Mouse (Mus musculus) 416B (cell line): ENCODE data around the gene Cul9.
"Not testable (repeated sequence)": the region's sequence is repeated elsewhere in the genome, so short reads cannot be mapped to it uniquely, and the experiment has no call there.

Source experiments
- DNase-seq: peaks from one replicate; pipeline ENCODE4 v3.0.0; 2011; ENCODE audit warnings: low read depth

Gene Cul9

GRCm38 (mm10) chr17:46503847-46504638 is 42.1 kb downstream of the Cul9 start:
- no peak for DNase-seq

DNA sequence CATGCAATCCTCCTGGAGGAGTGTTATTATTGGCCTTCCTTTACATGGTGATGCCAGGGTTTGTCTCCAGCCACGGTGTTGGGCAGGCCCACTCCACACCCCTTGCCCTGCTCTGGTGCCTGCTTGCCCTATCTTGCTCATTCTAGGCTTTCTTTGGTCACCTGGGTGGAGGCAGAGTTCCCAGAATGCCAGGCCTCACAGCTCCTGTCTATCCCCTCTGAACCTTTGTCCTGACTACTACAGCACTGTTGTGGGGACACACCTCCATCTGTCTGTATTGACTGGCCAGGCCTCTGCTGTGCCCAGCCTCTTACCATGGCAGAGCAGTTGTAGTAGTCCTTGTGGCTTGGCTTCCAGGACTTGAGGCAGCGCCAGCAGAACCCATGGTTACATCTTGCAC is 43.4 kb downstream of the Cul9 start:
- no peak for DNase-seq

DNA sequence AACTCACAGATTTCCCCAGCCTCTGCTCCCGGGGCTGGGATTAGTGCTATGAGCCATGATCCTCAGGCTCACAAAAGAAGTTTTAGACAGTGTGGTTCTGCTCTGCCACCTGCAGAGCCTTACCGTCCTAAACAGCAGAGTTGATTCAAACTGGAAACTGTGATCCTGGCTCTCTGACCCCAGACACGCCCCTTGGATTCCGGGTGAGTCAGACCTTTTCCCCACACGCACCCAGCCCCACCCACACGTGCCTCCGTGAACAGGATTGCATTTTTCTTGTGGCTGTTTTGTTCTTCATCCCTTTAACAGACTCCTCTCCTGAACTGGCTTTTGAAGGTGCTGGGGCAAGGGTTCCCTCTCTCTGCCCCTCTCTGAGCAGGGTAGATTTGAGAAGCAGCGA is 48.2 kb downstream of the Cul9 start:
- DNase-seq, result peak; percentile 84

DNA sequence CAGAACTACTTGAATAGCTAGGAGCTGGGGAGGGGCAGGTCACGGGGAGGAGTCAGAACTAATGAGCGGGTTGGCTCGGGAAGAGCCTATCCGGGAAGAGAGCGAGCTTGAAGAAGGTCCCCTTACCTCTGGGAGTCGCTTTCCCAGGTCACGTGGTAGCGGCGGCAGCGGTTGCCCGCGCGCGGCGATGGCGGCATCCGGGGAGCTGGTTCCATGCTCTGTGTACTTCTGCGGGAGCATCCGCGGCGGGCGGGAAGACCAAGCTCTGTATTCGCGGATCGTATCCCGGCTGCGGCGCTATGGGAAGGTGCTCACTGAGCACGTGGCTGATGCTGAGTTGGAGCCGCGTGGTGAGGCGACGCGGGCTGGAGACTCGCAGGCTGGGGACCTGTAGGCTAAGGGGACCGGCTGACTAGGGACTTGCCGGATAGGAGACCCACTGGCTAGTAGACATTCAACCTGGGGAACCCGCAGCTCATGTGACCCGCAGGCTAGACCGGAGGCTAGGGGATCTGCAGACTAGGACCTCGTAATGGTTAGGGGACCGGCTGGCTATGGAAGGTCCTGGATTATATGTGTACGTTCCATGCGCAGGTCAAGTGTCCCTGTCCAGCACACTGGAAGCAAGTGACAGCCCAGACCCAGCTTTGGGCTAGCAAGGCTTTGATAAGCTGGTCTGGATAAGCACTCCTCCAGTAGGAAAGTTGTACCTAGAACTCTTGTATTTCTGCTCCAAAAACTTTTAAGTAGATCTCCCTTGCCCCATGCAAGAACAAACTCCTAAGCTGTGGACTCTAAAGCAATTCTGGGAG is 49.4 kb downstream of the Cul9 start, which contains the start of gene Dnph1:
TSS of gene Dnph1 (plus strand) at position 89 of the 812 bp plus-strand sequence.
- DNase-seq, result peak; percentile 91

DNA sequence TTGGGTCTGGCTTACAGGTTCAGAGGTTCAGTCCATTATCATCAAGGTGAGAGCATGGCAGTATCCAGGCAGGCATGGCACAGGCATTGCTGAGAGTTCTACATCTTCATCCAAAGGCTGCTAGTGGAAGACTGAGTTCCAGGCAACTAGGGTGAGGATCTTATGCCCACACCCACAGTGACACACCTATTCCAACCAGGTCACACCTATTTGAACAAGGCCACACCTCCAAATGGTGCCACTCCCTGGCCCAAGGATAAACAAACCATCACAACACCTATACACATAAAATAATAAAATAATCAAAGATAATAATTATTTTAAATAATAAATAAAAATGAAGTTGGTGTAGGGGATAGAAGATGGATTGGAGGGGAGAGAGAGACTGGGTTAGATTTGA is 50.1 kb downstream of the Cul9 start:
- DNase-seq, result not testable (repeated sequence)

DNA sequence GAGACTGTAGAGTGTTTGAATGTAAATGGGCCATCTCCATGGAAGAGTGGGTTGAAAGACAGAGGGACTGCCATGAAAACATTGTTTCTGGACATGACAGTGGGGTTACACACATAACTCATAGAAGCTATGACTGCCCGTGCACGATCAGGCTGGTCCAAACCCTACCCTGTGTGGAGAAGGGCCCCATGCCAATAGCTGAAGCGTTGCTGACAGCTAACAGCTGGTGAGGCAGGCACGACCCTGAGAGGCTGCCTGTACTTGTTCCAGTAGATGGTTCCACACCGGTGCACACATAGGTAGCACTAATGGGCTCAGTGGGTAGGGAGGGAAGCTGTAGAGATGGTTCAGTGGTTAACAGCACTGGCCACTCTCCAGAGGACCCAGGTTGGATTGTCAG is 50.7 kb downstream of the Cul9 start:
- DNase-seq, result no peak

- no peak for DNase-seq
These were observed 58.8 kb downstream of the Cul9 start, which contains the start of gene Ttbk1 for GRCm38 (mm10) chr17:46487431-46487830. TSS of gene Ttbk1 (minus strand) at chr17:46487675.

GRCm38 (mm10) chr17:46486995-46487394 is 59.2 kb downstream of the Cul9 start:
- no peak for DNase-seq

DNA sequence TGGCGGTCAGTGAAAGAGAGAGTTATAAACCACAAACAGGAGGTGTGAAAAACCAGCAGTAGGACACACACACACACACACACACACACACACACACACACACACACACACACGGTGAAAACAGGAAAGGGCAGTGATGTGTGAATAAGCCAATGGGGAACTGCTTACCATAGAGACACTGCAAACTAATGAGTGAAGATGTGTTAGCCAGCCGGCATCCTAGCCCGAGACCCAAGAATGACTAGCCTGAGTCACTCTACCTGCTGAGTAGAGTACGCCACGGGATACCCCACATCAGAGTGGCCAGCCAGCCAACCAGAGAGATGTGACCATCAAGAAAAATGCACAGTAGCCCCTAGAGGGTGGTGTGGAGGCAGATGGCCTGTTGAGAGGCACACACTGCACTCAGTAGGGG is 61.7 kb downstream of the Cul9 start:
- peak; percentile 80 for DNase-seq

GRCm38 (mm10) chr17:46484021-46484431 is 62.2 kb downstream of the Cul9 start:
- peak; percentile 87 for DNase-seq

DNA sequence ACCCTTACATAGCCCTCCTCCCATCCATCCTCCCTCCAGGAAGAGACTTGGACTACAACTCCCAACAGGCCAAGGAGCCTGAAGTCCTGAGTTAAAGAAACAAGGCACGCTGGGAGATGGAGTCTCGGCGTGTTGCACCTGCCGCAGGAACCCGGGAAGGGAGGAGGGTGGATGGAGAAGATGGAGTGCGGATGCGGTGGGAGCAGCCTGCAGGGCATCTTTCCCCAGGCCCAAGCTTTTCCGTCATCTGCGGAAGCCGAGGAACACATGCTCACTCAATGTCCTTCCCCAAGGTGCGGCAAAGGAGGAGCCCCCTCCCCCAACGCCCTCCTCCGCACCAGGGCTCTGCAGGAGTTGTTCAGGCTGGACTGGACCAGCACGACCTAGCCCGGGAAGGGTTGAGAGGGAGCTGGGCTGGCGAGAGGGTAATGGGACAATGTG is 62.6 kb downstream of the Cul9 start:
- peak; percentile 70 for DNase-seq

GRCm38 (mm10) chr17:46477286-46477685 is 68.9 kb downstream of the Cul9 start:
- DNase-seq, result no peak

DNA sequence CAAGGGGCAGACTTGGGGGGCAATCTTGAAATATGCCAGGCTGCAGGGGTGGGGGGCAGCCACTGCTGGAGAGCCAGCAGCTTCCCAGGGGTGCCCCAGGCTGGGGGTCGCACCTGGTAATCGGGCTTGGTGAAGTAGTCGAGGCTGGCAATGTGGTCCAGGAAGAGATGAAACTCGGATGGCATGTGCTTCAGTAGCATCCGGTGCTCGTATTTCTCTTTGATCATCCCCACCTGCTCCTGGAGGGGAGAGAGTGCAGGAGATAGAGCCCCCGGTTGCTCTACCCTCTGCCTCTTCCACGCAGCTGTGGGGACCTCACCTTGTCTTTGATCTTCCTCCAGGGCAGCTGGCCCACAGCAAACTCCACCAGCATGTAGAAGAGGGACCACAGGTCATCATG is 69.6 kb downstream of the Cul9 start:
- no peak for DNase-seq

- no peak for DNase-seq
These were observed 78.4 kb downstream of the Cul9 start for GRCm38 (mm10) chr17:46467830-46468229.

GRCm38 (mm10) chr17:46462226-46462625 is 84.0 kb downstream of the Cul9 start:
- DNase-seq, result no peak

- DNase-seq, result no peak
These were observed 84.8 kb downstream of the Cul9 start for GRCm38 (mm10) chr17:46461347-46461746.

DNA sequence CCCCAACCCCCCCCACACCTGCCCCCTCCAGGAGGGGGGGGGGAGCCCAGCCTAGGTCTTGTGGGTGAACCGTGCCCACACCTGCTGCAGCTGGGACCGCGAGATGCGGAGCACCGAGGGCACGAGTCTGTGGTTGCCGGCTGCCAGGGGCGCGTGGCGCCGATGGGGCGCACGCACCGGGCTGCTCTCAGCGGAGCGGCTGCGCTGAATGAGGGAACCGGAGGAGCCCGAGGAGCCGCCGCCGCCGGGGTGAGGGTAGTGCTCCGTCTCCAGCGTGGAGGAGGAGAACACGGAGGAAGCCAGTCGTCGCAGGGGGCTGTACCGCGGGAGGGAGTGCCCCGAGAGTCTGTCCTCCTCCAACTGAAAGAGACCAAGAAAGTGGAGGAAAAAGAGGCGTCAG is 85.5 kb downstream of the Cul9 start:
- no peak for DNase-seq

GRCm38 (mm10) chr17:46458439-46458838 is 87.7 kb downstream of the Cul9 start:
- no peak for DNase-seq

GRCm38 (mm10) chr17:46457791-46458190 is 88.4 kb downstream of the Cul9 start:
- peak; percentile 66 for DNase-seq

DNA sequence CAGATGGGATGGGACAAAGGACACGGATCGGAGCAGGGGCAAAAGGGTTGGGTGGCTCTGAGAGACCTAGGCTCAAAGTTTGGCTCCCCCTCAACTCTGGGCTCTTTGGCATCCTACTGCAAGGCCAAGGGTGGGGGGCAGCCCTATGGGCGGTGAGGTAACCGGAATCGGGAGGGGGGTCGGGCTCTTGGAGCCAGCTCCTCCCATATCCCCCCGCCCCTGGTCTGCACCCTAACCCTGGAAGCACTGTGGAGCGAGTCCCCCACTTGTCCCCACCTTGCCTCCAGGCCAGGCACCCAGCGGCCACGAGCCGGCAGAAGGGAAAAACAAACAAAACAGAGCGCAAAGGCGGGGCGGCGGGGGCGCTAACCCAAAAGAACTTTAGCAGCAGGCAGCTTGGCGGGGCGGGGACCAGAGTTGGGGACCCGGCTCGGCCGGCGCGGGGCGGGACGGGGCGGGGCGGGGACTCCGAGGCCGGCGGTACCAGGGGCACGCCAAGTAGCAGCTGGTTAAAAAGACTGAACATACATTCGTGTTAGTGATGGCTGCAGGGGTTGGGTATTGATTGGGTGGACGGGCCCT is 91.0 kb downstream of the Cul9 start:
- DNase-seq, result no peak

DNA sequence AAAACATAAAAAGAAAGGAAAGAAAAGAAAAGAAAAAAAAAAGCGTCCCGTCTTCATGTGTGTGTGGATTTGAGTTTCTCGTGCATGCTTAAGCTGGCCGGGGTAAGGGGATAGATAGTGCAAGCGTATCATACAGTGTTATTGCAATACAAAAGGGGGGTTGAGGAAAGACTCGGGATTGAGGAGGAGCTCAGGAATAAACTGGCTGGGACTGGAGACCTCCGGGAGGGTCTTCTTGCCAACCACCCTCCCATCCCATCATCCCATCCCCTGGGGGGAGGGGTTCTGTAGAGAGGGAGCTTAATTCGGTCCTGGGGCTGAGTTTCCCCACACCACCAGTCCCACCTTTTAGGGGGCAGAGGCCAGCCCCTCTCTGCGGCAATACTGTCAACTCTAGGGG is 91.6 kb downstream of the Cul9 start:
- DNase-seq, result no peak

DNA sequence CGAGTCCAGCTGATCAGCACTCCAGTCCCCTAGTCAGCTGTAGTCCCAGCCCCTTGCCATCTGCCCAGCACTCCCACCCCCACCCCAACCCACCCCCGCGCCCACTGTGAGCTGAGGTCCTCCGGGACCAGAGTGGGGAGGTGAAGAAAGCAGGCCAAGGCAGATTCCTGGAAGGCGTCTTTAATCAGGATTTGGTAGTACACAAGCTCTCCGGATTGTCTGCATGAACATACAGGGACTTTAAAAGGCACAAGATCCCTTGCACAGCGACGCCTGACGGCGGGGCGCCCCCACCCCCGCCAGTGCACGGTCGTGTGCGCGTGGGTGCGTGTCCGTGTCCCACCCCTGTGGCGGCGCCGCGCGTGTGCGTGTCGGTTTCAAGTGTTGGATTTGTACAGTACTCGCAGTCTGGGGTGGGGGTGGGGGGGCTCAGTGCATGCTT is 92.2 kb downstream of the Cul9 start:
- no peak for DNase-seq
